Mouse (Mus musculus) G1E (cell line): ENCODE data around the gene Tufm.

ENCODE experiments used
- CTCF ChIP-seq: IDR thresholded peaks from 2 replicates; pipeline ENCODE4 v1.5.1; 2012; ENCODE audit warnings: low read depth, low read length, inconsistent platforms, mixed read lengths
- POLR2AphosphoS5 ChIP-seq: IDR thresholded peaks from 2 replicates; pipeline ENCODE4 v1.6.1; 2012; ENCODE audit warnings: low read depth, low read length, inconsistent platforms; ENCODE audit not compliant: insufficient replicate concordance

- TF ChIP-seq POLR2AphosphoS5: no peak
- TF ChIP-seq CTCF: no peak
Observed at GRCm38 (mm10) chr7:126456382-126457266, 30.5 kb upstream of the Tufm start.
